Mouse (Mus musculus) urinary bladder, postnatal 36 days (tissue): Measurements from ENCODE around the gene Foxk2.
A peak's percentile ranks its signal among the peaks of the same experiment; 100 is the strongest.
"Not testable (repeated sequence)": the region's sequence is repeated elsewhere in the genome, so short reads cannot be mapped to it uniquely, and the experiment has no call there.

Experiments used
- DNase-seq, 2 experiments: peaks; one replicate each; pipeline ENCODE4 v3.0.0; 2022; ENCODE audit warnings: low spot score in 2 of 2, mixed read lengths in 1 of 2

The Foxk2 gene

DNA sequence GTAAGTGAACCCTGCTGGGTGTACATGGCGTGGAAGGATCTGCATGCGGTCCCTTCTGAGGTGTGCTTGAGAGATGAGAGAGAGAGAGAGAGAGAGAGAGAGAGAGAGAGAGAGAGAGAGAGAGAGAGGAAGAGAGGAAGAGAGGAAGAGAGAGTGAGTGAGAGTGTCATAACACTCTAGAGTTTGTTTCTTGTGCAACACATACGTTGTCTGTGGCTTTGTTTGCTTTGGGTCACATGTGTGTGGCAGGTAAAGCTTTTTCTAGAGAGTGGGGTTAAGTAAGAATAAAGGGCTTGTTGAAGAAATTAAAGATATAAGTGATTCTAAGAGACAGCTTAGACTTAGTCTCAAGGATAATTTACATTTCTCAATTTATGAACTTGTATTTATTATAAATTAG lies 18.2 kb downstream of the Foxk2 start:
- DNase-seq, result no peak

DNA sequence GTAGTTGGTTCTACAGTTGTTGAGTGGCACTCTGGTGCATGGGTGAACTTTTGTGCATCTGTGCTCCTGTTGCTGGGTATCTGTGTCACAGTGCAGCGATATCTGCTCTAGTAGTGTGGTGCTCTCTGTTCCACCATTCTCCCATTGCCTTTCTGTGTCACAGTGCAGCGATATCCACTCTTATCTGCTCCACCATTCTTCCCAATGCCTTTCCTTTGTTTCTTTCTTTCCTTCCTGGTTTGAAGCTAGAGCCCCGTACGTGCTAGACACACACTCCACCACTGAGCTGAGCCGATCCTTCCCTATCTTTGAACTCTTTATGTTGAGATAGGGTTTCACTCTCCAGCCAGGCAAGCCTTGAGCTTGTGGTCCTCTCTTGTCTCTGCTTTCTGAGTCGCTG lies 23.1 kb downstream of the Foxk2 start:
- no peak for DNase-seq

DNA sequence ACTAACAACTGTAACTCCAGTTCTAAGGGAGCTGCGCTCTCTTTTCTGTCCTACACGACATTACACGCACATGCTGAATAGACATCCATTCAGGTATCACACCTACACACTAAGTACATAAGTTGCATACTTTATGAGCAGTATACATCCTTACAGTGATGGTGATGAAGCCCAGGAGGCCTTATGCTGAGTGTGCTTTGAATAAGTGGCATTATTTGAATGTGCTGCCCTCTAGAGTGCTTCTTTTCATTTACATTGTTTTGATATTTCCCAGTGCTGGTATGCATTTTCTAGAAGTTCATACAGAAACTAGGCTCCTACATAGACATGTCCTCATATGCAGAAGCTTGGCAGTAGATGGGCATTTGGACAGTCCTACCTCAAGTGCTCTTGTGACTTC lies 30.1 kb downstream of the Foxk2 start:
- no peak for DNase-seq

DNA sequence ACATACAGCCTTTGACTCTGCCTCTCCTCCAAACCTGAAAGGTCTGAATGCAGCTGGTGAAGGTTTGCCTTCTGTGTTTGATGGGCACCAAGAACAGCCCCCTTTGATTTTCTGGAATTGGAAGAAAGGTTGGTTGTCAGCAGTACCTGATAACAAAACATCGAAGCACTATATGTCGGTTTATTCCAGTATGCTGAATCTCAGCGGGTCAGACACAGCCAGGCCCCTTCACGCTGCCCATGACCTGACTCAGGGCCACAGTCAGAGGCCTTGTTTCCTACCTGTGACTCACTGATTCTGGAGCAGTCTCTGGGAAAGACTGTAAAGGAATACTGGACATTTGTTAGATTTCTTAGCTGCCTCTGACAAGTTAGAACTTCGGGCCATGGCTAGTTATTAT lies 35.0 kb downstream of the Foxk2 start:
- no peak for DNase-seq

- no peak for DNase-seq
Measured at GRCm38 (mm10) chr11:121298493-121298892, 38.7 kb downstream of the Foxk2 start.

GRCm38 (mm10) chr11:121300265-121300664 lies 40.5 kb downstream of the Foxk2 start:
- DNase-seq, result no peak

- no peak for DNase-seq
Measured at GRCm38 (mm10) chr11:121305371-121305770, 45.6 kb downstream of the Foxk2 start.

GRCm38 (mm10) chr11:121306608-121307007 lies 46.8 kb downstream of the Foxk2 start:
- no peak for DNase-seq

GRCm38 (mm10) chr11:121307712-121308111 lies 47.9 kb downstream of the Foxk2 start:
- DNase-seq, result not testable (repeated sequence)

DNA sequence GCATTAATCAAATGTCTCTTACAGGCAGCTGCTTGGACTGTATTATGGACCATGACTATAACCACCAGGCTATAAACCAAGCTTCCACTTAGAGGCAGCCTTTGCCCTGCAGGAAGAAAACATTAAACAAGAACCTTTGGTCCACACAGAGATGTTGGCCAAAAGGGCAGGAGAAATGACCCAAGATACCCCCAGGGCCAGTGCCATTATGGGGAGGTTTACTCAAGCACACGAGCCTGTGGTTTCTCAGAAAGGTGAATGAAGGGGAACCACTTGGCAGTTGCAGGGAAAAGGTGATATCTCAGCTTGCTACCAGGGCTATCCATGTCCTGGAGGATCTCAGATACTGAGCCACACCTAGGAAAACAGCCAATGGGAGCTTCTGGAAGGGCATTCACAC lies 66.2 kb downstream of the Foxk2 start:
- no peak for DNase-seq

- no peak for DNase-seq
Measured at GRCm38 (mm10) chr11:121326681-121327080, 66.9 kb downstream of the Foxk2 start.

GRCm38 (mm10) chr11:121328206-121328605 lies 68.4 kb downstream of the Foxk2 start:
- DNase-seq, result no peak

GRCm38 (mm10) chr11:121328619-121329018 lies 68.8 kb downstream of the Foxk2 start:
- no peak for DNase-seq

- no peak for DNase-seq
Measured at GRCm38 (mm10) chr11:121331641-121332040, 71.9 kb downstream of the Foxk2 start.

DNA sequence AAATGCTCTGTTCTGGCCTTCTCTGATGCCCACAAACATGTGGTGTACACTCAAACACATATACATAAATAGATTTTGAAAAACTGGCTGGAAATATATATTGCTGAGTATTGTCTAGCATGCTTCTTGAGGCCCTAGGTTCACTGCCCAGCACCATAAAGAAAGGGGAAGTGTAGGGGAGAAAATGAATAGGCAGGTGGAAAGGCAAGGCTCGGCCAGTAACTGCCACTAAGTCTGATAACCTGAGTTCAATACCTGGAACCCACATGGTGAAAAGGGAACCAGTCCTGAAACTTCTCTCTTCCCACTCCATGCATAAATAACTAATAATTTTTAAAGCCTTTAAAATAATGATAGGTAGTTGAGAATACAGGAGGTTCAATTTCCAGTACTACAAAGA lies 79.9 kb downstream of the Foxk2 start:
- no peak for DNase-seq

GRCm38 (mm10) chr11:121340287-121340686 lies 80.5 kb downstream of the Foxk2 start:
- DNase-seq, result no peak

DNA sequence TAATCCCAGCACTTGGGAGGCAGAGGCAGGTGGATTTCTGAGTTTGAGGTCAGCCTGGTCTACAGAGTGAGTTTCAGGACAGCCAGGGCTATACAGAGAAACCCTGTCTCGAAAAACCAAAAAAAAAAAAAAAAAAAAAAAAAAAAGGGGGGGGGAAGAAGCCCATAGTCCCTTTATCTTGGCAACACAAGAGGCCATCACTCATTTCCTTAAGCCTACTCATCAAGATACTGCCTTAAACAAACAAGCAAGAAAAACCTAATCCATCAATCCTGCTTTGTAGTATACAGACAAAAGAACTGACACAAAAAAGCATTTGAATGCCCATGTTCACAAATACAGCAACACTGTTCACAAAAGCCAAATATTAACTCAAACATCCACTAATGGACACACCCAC lies 82.6 kb downstream of the Foxk2 start:
- not testable (repeated sequence) for DNase-seq

- DNase-seq, result no peak
Measured at GRCm38 (mm10) chr11:121347036-121347435, 87.2 kb downstream of the Foxk2 start.

DNA sequence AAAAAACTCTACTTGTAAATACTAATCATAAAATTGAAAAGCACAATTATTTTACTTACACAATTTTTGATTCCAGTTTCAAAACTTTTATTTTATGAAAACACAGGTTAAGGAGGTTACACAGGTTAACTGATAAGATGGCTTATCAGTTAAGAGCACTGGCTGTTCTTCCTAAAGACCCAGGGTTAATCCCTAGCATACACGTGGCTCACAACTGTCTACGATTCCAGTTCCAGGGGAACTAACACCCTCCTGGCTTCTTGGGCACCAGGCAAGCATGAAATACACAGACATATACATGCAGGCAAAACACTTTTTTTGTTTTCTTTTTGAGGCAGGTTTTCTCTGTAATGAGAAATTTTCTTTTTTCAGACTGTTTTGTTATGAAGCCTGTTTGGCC lies 88.4 kb downstream of the Foxk2 start:
- DNase-seq, result no peak

DNA sequence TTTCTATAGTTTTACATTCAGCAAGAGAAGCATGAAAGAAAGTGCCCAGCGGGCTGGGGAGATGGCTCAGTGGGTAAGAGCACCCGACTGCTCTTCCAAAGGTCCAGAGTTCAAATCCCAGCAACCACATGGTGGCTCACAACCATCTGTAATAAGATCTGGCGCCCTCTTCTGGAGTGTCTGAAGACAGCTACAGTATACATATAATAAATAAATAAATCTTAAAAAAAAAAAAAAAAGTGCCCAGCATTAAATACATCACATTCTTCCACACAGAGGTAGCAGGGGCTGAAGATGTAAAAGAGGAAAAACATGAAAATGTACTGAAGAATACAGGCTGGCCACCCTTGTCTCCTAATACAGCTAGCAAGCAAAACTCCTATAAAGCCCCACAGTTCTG lies 88.9 kb downstream of the Foxk2 start:
- DNase-seq, result not testable (repeated sequence)

- peak; percentile 7 to 22 for DNase-seq
Measured at GRCm38 (mm10) chr11:121353326-121354090, 93.7 kb downstream of the Foxk2 start.

DNA sequence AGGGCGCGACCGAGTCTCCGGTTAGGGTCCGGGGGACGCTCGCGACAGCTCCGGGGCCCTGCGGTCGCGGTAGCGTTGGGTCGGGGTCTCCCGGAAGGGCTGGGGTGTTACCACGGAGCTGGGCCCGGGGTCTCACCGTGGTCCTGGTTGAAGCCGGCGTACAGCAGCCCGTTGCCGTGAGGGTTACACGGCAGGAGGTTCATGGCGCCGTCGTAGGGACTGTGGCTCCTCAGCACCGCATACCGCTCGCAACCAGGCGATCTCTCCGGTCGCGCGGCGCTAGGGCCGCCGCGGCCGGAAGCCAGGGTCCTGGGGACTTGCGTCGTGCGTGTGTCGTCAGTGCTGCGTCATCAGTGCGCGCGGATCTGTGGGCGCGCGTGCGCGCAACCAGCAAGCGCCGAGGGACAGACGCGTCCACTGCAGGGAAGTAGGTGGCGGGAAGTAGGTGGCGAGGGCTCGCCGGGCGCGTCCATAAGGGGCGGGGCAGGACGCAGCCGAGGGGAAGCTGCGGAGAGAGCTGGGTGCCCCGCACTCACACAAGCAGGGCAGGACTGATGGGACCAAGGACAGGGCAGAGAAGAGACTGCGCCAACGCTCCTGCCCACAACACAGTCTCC lies 94.4 kb downstream of the Foxk2 start, which contains the start of gene Wdr45b:
Gene Wdr45b (minus strand): TSS at position 355 of the 617 bp plus-strand sequence.
- DNase-seq, result peak; percentile 98
